Mouse (Mus musculus): ENCODE measurements around the gene Limch1.

The Limch1 gene

DNA sequence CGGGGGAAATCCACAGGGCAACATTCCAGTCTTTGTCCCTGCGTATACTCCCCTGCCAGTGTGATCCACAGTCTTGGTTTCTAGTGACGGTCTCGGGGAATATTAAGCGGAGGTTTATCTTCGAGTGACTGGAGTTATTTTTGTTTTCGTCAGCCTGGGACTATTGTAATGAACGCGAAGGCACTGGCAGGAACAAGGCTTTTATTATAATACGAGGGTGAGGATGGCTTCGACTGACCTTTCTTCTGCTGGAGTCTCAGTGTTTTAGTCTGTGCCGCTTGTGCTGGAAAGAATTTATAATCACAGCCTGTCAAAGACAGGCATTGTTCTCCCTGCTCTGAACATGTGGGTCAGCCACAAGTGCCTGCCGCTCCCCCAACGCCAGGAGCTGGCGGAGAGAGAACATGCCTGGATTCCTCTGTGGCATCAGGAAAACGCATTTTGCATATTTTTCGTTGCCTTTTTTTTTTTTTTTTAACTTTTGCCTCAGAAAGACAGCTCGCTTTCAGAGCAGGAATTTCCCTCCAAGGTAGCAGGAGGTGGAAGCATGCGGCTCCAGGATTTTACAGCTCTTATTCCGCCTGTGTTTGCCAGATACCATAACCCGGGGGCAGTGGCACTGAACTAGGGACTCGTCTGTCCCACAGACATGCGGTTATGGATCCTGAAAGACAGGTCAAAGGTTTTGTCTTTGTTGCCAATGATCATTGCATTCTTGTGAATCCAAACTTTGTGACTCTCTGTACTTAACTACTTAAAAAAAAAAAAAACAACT lies 222.6 kb downstream of the Limch1 start:
- DNase-seq (ENCODE audit: low spot score in 2 of 2), result peak; percentile 39 to 45

DNA sequence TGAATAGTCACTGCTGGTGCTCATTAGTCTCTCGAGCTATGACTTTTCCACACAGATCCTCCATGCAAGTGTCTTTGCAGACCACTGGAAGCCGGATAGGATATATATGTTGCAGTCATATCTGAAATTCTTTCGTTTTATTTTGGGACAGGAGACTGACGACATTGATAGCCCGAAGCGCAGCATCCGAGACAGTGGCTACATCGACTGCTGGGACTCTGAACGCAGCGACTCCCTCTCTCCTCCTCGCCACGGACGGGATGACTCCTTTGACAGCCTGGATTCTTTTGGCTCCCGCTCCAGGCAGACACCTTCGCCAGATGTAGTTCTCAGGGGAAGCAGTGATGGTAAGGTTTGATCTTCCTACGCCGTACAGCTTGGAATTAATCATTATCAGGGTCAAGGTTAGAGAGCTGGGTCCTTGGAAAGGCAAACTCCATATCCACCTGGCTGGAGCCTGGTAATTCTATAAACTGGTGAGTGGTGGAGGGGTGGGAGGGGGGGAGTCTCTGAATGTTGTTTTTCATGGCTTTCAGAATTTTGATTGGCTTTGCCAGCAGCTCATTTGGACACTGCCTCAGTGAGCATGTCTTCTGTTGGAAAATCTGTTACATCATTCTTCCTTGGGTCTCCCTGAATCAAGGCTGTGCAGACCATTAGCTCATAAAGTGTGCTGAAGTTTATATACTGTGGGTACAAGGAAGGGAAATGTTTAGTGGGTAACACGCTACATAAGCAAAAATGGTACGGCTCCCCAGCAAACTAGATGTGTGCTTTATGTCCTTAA lies 223.5 kb downstream of the Limch1 start:
- no peak for DNase-seq (ENCODE audit: low spot score in 2 of 2)

DNA sequence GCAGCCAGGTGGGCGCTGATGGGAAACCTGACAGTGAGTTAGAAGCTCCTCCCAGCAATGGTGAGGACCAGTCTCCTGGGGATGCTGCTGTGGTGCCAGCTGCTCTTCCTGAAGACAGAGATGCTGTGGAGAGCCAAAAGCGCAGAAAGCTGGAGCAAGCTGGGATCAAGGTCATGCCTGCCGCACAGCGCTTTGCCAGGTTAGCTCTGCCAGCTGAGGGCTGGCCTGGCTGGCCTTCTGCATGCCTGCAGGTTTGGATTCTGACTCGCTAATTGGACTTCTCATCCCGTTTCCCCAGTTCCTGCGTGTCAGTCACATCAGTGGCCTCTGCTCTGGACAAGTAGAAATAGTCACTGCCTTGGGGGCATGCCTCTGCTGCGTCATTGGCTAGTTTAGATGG lies 230.0 kb downstream of the Limch1 start:
- no peak for DNase-seq (ENCODE audit: low spot score in 2 of 2)

DNA sequence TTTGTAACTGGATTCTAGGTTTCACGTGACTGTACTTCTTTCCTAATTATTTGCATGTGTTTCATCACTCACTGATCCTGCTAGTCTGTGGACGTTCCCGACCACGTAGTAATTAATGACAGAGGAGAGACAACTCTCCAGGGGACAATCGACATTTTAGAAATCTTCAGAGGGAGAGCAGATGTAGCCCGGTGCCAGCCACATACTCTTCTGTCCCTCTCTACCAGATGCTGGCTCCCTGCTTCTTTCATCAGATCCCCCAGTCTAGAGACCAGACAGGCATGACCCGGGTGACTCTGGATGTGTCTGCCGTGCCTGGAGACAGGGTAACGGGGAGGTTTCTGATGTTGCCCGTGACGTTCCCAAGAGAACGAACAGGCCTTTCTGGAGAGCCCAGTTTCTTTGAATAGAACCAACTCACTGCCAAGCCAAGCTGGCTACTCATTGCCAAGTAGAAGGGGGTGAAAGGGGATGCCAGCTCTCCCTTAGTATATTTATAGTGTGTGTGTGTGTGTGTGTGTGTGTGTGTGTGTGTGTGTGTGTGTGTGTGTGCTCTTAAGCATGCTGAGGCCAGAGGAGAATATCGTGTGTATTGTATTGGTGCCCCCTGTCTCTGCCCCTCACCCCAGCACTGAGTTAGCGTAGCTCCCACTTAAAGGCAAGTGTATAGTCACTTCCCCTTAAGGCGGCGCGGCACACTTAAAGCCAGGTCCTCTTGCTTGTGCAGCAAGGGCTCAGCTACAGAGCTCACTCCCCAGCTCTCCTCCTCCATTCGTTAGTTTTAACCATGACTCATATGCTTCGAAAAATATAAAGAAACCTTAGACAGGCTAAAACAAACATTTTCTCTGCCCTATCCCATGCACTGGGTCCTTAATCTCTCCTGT lies 233.9 kb downstream of the Limch1 start:
- peak in 1 of 2 experiments; percentile 37 for DNase-seq (ENCODE audit: low spot score in 2 of 2)

DNA sequence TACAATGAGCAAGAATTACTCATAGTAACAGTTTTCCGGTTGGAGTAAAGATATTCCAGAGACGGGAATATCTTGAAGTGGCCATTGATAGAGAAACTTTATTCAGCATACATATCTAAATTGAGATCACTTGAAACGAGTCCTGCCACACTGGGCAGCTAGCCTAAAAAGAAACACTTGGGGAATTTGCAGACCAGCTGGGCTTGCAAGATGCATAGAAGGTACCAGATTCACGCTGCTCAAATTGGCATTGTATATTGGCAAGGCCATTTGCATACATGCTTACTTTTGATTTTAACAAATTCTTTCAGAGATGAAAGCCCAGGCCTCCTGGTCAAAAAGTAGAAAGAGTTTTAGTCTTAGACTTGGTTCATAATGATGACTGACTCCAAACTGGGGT lies 235.2 kb downstream of the Limch1 start:
- peak in 1 of 2 experiments; percentile 68 for DNase-seq (ENCODE audit: low spot score in 2 of 2)

DNA sequence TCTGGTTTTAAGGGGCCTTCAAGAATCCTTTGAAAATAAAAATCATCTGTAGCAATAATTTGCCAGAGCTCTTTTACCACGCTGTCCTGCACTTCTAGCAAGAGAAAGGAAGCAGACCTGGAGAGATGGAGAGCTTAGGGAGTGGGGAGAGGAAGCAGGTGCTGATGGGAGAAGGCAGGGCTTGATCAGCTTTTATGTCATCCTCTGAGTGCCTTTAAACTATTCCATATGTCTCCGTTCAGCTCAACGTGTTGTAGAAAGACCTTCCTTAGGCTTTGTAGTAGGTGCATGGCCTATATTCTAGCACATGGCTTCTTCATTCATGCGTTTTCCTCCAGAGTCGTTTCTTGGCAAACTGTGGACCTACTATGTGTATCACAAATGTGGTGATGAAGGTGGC lies 237.5 kb downstream of the Limch1 start:
- no peak for DNase-seq (ENCODE audit: low spot score in 2 of 2)

DNA sequence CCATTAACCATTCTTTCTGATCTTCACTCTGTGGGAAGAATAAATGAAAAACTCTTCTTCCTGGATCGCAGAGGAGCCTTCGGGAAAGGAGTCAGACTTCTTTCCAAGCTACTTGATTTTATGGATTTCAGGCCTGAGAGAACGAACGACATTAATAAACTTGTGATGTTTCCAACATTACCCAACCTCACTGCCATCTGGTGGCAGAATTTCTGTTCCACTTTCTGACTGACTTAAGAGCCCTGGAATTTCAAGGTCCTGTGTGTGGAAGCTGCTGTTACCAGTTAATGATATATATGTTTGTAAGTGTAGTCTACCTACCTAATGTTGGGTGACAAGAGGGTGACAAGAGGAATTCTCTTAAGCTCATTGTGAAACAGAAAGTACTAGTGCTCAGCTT lies 243.3 kb downstream of the Limch1 start:
- no peak for DNase-seq (ENCODE audit: low spot score in 2 of 2)

DNA sequence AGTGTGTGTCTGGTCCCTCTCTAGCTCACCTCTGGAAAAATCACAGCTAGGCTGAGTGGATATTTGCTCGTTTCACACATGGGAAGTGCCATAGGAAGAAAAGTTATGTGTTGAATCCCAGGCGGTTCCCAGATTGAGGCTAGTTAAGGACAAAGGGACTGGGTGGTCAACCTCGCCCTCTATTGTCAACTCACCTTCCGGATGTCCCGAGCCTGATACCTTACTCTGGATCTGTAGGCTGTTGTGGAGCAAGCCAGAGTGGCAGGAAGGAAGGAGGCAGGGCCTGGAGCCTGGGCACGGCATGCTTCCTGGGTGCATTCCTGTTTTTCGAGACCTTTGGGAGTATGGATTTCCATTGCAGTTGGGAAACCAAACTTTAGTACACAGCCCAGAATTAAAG lies 243.9 kb downstream of the Limch1 start:
- no peak for DNase-seq (ENCODE audit: low spot score in 2 of 2)

DNA sequence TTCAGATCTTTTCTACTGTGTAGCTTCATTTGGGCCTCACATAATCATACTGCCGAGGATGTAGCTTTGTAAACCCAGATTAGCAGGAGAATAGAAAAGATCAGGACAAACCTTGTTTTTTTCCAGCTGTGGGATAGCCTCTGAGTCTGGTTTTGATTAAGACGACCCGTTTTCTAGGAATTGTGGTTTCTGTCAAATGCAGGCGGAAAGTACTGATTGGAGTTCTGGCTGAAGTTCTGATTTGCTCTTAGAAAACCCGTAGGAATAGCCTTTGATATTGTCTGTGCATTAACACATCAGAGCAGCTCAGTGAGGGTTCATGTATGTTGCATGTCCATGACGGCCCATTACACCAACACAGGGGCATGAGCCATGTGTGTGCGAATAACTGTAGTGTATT lies 246.8 kb downstream of the Limch1 start:
- no peak for DNase-seq (ENCODE audit: low spot score in 2 of 2)

DNA sequence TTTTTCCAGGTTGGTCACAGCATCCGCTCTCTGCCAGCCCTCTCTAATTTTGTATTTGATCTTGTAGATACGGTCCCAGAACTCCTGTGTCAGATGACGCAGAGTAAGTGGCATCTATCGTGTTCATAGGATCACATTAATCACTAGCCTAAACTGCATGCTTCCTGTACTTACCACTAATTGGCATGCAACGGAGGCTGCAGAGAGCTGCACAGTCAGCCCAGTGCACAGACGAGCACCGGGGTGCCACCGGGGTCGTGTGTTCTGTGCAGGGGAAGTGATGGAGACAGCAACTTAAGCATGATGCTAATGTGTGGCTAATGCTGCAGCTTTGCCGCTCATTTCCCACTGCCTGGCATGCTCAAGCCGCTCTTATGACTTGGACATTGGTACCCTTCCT lies 247.4 kb downstream of the Limch1 start:
- DNase-seq (ENCODE audit: low spot score in 2 of 2), result no peak

DNA sequence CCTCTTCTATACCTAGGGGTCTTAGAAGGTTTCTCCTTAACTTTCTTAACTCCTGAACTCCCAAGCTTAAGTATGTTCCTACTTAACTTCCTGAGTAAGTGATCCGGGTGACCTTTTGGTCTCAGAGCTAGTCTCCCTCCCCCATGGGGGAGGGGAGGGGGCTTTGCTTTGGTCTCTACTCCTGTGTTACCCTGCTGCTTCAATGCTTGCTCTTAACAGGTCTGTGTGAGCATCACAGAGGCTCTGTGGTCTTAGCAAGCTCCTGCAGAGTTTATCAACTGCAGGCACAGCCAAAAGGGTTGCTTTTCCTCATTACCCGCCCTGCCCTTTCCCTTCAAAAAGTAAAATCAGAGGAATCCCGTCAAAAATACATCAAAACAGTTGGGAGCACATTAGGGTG lies 250.5 kb downstream of the Limch1 start:
- no peak for DNase-seq (ENCODE audit: low spot score in 2 of 2)

DNA sequence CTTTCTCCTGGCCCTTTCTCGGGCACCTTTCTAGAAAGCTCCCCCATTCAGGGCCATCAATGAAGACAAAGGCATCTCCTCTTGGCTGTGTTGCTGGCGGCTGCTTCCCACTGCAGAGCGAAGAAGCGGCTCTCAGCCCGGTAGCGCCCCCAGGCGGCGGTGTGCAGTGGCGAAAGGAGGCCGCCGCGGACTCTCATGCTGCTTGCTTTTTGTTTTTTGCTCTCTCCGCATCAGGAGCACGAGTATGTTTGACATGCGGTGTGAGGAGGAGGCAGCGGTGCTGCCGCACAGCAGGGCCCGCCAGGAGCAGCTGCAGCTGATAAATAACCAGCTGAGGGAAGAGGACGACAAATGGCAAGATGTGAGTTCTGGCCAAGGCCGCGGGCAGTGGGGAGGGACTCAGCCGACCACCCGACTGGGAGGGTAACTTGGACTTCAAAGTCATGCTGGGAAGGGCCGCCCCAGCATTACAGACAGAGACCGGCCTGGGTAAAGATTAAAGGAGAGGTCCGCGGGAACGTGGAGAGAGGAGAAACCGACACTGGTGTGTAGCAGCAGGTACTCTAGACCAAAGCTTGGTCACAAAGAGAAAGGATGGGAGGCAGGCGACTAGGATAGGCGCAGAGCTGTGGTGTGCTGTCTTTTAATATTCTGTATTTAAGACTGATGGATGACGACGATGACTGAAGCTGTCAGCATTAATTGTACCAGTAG lies 251.4 kb downstream of the Limch1 start:
- DNase-seq (ENCODE audit: low spot score in 2 of 2), result peak; percentile 87 to 90

DNA sequence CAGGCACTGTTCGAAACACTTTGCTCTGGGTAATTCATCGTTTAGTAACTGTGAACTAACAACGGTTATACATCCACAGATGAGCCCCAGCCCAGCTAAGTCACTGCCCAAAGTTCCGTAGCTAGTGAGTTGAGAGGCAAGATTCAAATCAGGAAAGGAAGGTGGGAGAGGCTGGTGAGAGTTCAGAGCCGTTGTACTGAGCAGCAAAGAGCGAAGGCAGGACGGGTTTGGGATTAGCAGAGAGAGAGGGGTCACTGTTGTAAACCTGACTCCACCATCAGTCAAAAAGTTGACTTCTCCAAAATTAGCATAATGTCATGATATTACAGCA lies 251.9 kb downstream of the Limch1 start:
- DNase-seq (ENCODE audit: low spot score in 2 of 2), result no peak

DNA sequence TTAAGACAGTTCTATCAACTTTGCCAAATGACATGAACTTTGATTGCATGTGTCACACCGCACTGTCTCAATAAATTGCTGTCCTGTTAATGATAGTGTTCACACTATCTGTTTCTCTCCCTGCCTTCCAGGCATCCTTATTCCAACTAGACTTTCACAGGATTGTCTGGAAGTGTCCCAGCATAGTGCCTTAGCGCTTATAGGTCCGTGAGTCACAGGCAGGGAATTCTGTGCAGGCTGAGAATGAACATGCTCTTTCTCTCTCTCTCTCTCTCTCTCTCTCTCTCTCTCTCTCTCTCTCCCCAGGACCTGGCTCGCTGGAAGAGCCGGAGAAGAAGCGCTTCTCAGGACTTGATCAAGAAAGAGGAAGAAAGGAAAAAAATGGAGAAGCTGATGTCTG lies 252.7 kb downstream of the Limch1 start:
- no peak for DNase-seq (ENCODE audit: low spot score in 2 of 2)

DNA sequence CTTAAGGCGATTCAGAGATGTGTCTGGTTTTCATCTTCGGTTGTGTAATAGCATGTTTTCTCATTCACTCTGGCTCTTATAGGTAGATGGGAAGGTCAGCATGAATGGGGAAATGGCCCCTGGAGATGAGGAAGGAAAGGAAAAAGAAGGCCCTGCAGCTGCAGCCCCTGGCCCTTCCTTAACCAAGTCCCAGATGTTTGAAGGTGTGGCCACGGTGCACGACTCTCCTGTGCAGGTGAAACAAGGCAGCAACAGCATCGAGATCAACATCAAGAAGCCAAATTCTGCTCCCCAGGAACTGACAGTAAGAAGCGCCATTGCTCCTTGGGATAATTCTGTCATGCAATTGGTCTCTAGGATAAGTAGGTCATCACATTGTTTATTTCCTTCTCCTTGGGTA lies 256.7 kb downstream of the Limch1 start:
- no peak for DNase-seq (ENCODE audit: low spot score in 2 of 2)

DNA sequence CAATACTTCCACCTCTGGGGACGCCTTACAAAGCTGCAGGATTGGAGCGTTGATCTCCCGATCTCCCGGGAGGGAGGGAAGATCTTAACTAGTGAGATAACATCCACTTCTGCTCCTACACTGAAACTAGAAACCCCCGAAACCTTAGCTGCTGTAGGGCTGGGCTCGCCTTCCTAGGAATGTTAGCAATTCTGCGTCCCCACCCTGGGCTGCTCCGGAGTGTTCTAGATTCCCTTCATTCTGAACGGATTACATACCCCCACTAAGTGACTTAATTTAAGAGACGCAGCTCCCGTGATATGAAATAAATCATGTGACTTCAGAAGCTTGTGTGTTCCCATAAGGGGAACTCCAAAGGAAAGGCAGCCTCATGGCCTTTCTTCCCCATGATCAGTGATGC lies 259.0 kb downstream of the Limch1 start:
- DNase-seq (ENCODE audit: low spot score in 2 of 2), result no peak

DNA sequence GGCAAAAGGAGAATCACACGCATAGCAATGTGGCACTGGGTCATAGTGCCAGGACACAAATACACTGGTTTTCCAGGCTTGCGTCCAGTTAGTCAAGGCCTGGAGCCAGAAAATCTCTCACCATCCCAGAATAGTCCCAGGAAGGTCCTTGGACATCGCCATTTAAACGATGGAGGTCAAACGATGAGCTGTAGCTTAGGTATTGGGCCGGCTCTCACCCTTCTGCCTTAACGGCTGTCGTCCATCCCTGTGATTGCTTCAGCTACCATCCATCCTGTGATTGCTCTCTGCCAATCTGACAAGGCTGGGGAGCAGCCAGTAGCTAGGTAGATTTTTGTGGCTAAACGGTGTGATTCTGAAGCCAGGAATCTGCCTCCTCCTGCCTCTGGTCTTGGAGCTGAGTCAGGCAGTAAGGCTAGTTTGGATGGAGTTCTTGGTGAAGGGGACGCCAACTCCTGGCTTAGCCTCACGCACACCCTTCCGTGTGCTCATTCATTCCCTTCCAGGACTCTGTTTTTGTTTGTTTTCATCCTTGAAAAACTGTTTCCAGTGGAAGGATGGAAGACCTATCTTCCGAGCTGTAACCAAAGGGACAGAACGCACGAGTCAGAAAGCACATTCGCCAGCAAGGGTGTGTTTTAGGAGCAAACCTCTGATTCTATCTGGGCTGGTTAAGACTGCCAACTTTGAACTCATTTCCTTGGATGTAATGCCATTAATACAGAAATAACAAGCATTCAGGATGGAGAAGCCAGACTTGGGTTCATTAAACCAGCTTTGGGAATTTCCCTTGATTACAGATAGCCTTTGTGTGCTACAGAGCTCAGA lies 265.6 kb downstream of the Limch1 start:
- peak in 1 of 2 experiments; percentile 20 for DNase-seq (ENCODE audit: low spot score in 2 of 2)

DNA sequence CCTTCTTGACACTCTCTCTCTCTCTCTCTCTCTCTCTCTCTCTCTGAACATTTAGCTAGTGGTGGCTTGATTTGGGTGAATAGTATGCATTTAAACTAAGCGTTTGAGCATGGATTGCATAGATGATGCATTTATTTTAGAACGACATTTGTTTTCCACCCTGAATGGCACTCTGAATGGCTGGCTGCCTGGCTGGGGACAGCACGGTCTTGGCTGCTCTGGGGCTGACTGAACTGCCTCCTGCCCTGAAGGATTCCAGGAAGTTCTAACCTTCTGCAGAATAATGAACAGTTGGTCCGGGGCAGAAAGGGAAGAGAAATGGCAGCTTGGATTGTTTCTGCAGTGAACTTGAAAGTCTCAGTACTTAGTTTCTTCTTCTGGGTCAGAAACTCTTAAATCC lies 266.4 kb downstream of the Limch1 start:
- no peak for DNase-seq (ENCODE audit: low spot score in 2 of 2)

DNA sequence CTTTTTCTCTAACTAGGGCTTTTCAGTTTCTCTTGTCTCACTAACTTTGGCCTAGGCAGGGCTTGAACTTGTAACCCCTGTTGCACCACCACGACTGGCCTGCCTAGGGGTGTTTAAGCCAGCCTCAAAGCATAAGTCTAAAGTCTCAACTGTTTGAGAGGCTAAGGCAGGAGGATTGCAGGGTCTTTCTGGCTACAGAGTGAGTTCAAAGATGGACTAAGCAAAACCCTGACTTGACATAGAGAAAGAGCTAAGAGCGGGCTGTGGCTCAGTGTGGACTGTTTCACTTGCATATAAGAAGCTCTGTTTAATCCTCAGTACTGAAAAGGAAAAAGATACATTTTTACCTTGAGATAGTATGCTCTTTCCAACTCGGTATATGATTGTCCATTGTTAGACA lies 268.3 kb downstream of the Limch1 start:
- no peak for DNase-seq (ENCODE audit: low spot score in 2 of 2)

DNA sequence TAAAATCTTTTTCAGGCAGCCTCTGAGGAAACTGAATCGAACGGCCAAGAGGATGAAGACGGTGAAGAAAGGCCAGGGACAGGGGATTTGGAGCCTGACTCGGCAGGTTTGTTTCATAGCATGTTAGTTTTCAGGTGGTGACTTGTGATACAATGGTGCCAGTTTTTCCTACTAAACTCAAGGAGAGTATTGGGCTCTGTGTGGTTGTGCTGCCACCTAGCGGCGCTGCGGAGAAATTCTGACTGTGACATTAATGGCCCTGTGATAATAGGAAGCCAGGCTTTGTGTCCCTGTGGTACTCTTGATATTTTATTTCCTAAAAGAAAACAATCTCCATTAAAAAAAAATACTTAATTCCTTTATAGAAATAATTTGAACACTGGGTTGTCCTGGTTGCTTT lies 270.8 kb downstream of the Limch1 start:
- DNase-seq (ENCODE audit: low spot score in 2 of 2), result peak; percentile 78 to 80

Measured in frontal cortex, postnatal 36 days (tissue).